Mouse (Mus musculus): ENCODE results near the gene Fig4. TPM values are rescaled to one million over a fixed set of nuclear protein-coding genes. Genes with fewer than 3 reads are reported as not detected.

Fig4 gene
- polyA plus RNA-seq, 1 experiment from 2014 or later = 17.2 TPM

DNA sequence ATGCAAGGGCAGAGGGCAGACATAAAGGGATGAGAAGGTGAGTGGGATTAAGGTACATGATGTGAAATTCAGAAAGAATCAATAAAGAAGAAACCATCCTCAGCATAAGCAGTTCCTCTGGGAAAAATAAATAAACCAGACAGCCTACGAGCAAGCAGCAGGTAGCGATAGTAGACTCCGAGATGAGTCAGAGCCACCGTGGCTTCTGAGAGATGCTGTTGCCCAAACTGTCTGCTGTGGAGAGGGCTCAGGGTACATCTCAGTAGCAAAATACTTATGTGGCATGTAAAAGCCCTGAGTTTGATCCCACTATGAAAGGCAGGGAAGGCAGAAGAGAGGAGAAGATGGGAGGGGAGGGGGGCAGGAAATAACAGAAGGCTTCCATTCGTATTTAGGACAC is 56.9 kb downstream of the Fig4 start:
- Histone ChIP-seq H3K4me1 (ENCODE audit: control insufficient read depth, insufficient read depth, low read length) (no peaks in the 10 kb centered on the region), H3K9ac (ENCODE audit: low read depth, low read length) (no peak overlapping the region), H3K36me3 (ENCODE audit: control insufficient read depth, insufficient read depth, low read length) (no peaks in the 10 kb centered on the region), H3K4me3 (ENCODE audit: low read length) (no peak overlapping the region), H3K27me3 (replicated peaks; ENCODE audit: control insufficient read depth, insufficient read depth, low read length) (no peaks in the 10 kb centered on the region), H3K9me3 (ENCODE audit: control insufficient read depth, low read length) (no peaks in the 10 kb centered on the region), H3K27ac (ENCODE audit: low read length) (no peak overlapping the region), H3K4me2 (ENCODE audit: low read depth, low read length) (no peak overlapping the region)
- no peak for ATAC-seq
- WGBS = 60% methylated on average over 5 of the region's 5 CpGs

DNA sequence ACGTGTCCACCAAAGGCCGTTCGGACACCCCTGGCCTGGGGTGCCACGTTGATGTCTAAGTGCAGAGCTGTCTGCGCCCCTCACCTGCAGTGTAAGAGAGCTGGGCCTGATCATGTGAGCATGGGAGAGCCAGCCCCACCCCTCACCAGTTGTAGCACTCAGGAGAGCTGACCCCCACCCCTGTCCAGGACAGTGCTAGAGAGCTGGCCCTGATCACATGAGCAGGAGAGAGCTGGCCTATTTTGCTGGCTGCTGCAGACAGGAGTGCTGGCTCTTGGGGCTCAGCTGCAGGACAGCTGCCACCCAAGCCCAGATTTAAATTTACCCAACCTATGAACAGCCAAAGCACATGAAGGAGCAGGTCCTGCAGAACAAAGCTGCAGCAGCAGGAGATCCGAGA is 57.6 kb downstream of the Fig4 start:
- no peak for ATAC-seq
- WGBS = 86% methylated on average over 6 of the region's 6 CpGs
- Histone ChIP-seq H3K9me3 (ENCODE audit: control insufficient read depth, low read length) (no peaks in the 10 kb centered on the region), H3K36me3 (ENCODE audit: control insufficient read depth, insufficient read depth, low read length) (no peaks in the 10 kb centered on the region), H3K4me3 (ENCODE audit: low read length) (no peak overlapping the region), H3K9ac (ENCODE audit: low read depth, low read length) (no peak overlapping the region), H3K27me3 (replicated peaks; ENCODE audit: control insufficient read depth, insufficient read depth, low read length) (no peaks in the 10 kb centered on the region), H3K27ac (ENCODE audit: low read length) (no peak overlapping the region), H3K4me2 (ENCODE audit: low read depth, low read length) (no peak overlapping the region), H3K4me1 (ENCODE audit: control insufficient read depth, insufficient read depth, low read length) (no peaks in the 10 kb centered on the region)

DNA sequence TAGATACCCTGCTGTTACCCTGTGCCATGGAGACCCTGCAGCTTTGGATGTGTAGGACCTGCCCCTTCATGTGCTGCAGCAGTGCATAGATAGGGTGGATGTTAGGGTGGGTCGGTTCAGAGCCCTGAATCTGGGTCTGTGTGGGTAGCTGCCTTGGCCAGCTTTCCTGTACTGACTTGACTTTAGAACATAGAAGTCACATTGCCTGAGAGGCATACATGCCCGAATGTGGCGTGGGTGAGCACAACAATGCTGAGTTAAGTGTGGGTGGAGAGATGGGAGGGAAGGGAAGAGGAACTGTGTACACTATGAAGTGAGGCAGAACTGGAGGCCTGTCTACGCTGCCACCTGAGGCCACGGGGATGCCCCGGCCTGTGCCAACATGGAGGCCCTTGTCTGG is 58.0 kb downstream of the Fig4 start:
- no peak for ATAC-seq
- Histone ChIP-seq H3K27me3 (replicated peaks; ENCODE audit: control insufficient read depth, insufficient read depth, low read length) (no peaks in the 10 kb centered on the region), H3K27ac (ENCODE audit: low read length) (no peak overlapping the region), H3K4me3 (ENCODE audit: low read length) (no peak overlapping the region), H3K4me2 (ENCODE audit: low read depth, low read length) (no peak overlapping the region), H3K9ac (ENCODE audit: low read depth, low read length) (no peak overlapping the region), H3K4me1 (ENCODE audit: control insufficient read depth, insufficient read depth, low read length) (no peaks in the 10 kb centered on the region), H3K36me3 (ENCODE audit: control insufficient read depth, insufficient read depth, low read length) (no peaks in the 10 kb centered on the region), H3K9me3 (ENCODE audit: control insufficient read depth, low read length) (no peaks in the 10 kb centered on the region)
- 87% methylated on average over 6 of the region's 6 CpGs for WGBS

DNA sequence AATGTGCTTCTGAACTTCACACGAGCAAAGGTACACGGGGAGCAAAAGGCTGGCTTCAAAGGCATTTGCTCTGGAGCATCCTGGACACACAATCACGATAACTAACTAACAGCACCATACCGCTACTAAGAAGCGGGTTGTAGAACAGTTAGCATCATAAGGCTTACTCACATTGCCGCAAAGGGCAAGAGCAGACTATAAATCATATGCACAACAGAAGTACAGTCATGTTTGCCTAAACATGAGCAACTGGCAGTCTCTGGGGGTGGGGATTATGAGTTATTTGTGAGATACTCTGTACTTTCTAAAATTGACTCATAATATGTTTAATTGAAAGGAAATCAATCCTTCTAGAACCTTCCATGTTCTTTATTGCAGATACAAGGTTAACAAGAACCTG is 59.1 kb downstream of the Fig4 start:
- Histone ChIP-seq H3K4me3 (ENCODE audit: low read length) (no peak overlapping the region), H3K9ac (ENCODE audit: low read depth, low read length) (no peak overlapping the region), H3K4me2 (ENCODE audit: low read depth, low read length) (no peak overlapping the region), H3K4me1 (ENCODE audit: control insufficient read depth, insufficient read depth, low read length) (no peaks in the 10 kb centered on the region), H3K27ac (ENCODE audit: low read length) (no peak overlapping the region), H3K27me3 (replicated peaks; ENCODE audit: control insufficient read depth, insufficient read depth, low read length) (no peaks in the 10 kb centered on the region), H3K36me3 (ENCODE audit: control insufficient read depth, insufficient read depth, low read length) (no peaks in the 10 kb centered on the region), H3K9me3 (ENCODE audit: control insufficient read depth, low read length) (no peaks in the 10 kb centered on the region)
- no peak for ATAC-seq
- WGBS = 91% methylated on average over 6 of the region's 6 CpGs

DNA sequence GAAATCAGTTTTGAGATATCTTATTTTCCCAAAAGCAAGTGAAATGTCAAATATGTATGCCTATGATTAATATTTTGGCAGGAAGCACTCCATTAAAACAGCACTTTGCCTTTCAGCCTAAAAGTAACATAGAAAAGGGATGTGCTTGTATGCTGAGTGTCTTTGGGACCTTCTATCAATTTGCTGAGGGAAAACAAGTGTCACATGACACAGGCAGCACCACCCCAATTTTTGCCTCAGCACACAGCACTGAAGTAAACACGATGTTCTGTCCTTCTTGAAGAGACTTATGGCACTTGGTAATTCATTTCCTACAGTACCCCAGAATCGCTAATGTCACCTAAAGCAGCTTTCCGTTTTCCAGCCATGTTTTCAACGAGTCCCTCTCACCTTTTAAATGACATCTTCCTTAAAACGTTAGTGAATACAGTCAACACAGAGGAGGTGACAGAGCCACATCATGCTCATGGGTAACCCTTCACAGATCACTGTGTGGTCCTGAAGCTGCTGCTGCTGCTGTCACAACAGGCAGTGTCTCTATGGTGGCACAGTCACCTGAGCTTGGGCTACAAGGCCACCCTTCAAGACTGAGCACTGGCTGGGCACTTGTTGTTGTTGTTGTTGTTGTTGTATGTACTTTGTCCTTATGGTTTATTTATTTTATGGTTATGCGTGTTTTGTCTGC is 61.4 kb downstream of the Fig4 start:
- no peaks in the 10 kb centered on the region for H3K9me3 ChIP-seq (ENCODE audit: control insufficient read depth, low read length)
- H3K4me2 ChIP-seq (ENCODE audit: low read depth, low read length) = no peak overlapping the region
- no peaks in the 10 kb centered on the region for H3K36me3 ChIP-seq (ENCODE audit: control insufficient read depth, insufficient read depth, low read length)
- H3K4me3 ChIP-seq (ENCODE audit: low read length) = no peak overlapping the region
- no peaks in the 10 kb centered on the region for H3K4me1 ChIP-seq (ENCODE audit: control insufficient read depth, insufficient read depth, low read length)
- 77% methylated on average over 6 of the region's 6 CpGs for WGBS
- H3K27ac ChIP-seq (ENCODE audit: low read length) = no peak overlapping the region
- no peak for ATAC-seq
- H3K9ac ChIP-seq (ENCODE audit: low read depth, low read length) = no peak overlapping the region
- H3K27me3 ChIP-seq (replicated peaks; ENCODE audit: control insufficient read depth, insufficient read depth, low read length) = no peaks in the 10 kb centered on the region

DNA sequence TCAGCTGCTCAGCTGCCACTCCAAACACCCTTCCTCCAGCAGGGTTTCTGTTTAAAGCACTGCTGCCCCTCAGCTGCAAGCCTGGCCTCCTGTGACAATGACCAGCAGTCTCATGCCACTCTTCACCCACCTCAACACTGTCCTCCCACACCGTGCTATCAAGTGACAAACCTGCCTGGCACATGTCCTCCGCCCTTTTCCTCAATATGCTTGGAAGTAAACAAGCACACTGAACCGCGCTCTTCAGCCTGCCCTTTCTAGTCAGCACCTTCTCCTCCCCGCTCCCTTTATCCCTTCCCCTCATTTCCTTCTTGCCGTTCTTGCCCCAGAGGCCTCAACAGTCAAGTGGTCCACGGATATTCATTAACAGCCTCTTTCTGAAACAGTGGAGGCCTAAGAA is 62.0 kb downstream of the Fig4 start:
- Histone ChIP-seq H3K9ac (ENCODE audit: low read depth, low read length) (no peak overlapping the region), H3K4me3 (ENCODE audit: low read length) (no peak overlapping the region), H3K4me2 (ENCODE audit: low read depth, low read length) (no peak overlapping the region), H3K36me3 (ENCODE audit: control insufficient read depth, insufficient read depth, low read length) (no peaks in the 10 kb centered on the region), H3K9me3 (ENCODE audit: control insufficient read depth, low read length) (no peaks in the 10 kb centered on the region), H3K27ac (ENCODE audit: low read length) (no peak overlapping the region), H3K27me3 (replicated peaks; ENCODE audit: control insufficient read depth, insufficient read depth, low read length) (no peaks in the 10 kb centered on the region), H3K4me1 (ENCODE audit: control insufficient read depth, insufficient read depth, low read length) (no peaks in the 10 kb centered on the region)
- no peak for ATAC-seq
- WGBS = 41% methylated on average over 7 of the region's 7 CpGs

DNA sequence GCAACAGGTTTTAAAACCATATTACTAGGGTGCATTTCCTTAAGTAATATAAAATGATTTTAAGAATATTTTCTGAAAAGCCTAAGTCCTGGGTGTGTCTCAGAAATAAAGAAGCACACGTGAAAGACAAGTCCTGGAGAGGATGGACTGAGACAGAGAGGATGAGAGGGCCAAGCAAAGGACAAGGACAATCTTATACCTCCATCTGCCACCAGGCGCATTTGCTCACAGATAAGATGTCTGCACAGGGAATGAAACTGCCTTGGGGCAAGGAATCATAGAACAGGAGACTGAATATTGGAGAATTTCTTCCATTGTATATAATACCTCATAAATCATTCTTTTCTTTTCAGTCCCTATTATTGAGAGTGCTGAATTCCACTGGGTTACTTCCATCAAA is 67.0 kb downstream of the Fig4 start:
- H3K4me2 ChIP-seq (ENCODE audit: low read depth, low read length) = no peak overlapping the region
- no peaks in the 10 kb centered on the region for H3K4me1 ChIP-seq (ENCODE audit: control insufficient read depth, insufficient read depth, low read length)
- H3K9ac ChIP-seq (ENCODE audit: low read depth, low read length) = no peak overlapping the region
- no peaks in the 10 kb centered on the region for H3K9me3 ChIP-seq (ENCODE audit: control insufficient read depth, low read length)
- WGBS = 83% methylated on average over 2 of the region's 2 CpGs
- H3K27me3 ChIP-seq (replicated peaks; ENCODE audit: control insufficient read depth, insufficient read depth, low read length) = no peaks in the 10 kb centered on the region
- H3K36me3 ChIP-seq (ENCODE audit: control insufficient read depth, insufficient read depth, low read length) = no peaks in the 10 kb centered on the region
- H3K4me3 ChIP-seq (ENCODE audit: low read length) = no peak overlapping the region
- no peak for ATAC-seq
- no peak overlapping the region for H3K27ac ChIP-seq (ENCODE audit: low read length)

DNA sequence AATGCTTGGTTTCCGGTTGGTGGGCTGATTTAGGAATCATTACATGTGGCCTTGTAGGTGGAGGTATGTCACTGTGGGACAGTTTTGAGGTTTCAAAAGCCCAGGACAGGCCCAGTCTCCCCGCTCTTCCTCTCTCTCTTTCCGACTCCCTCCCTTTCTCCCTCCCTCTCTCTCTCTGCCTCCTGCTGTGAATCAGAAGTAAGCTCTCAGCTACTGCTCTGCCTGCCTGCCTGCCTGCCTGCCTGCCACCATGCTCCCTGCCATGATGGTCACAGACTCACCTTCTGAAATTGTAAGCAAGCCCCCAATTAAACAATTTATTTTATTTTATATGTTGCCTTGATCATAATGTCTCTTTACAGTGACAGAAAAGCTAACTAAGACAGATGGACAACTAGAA is 67.5 kb downstream of the Fig4 start:
- Histone ChIP-seq H3K9ac (ENCODE audit: low read depth, low read length) (no peak overlapping the region), H3K4me2 (ENCODE audit: low read depth, low read length) (no peak overlapping the region), H3K27me3 (replicated peaks; ENCODE audit: control insufficient read depth, insufficient read depth, low read length) (no peaks in the 10 kb centered on the region), H3K4me3 (ENCODE audit: low read length) (no peak overlapping the region), H3K36me3 (ENCODE audit: control insufficient read depth, insufficient read depth, low read length) (no peaks in the 10 kb centered on the region), H3K27ac (ENCODE audit: low read length) (no peak overlapping the region), H3K4me1 (ENCODE audit: control insufficient read depth, insufficient read depth, low read length) (no peaks in the 10 kb centered on the region), H3K9me3 (ENCODE audit: control insufficient read depth, low read length) (no peaks in the 10 kb centered on the region)
- ATAC-seq = no peak
- WGBS = 96% methylated on average over 3 of the region's 3 CpGs

DNA sequence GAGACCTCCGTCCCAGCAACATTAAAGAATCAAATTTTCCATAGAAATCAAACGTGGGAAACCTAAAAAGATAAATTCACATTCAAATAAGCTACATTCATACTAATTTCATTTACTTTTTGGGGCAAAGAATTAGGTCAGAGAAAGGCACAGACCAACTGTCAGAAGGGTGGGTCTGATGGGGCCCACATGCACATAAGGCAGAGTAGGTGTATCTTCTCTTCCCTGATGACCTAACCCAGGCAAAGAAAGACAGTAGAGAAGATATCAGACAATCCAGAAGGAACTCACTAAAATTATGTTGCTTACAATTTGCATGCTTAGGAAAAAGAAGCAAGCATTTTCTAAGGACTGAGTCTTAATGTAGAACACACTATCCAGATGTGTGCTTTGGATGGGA is 67.9 kb downstream of the Fig4 start:
- Histone ChIP-seq H3K4me3 (ENCODE audit: low read length) (no peak overlapping the region), H3K9me3 (ENCODE audit: control insufficient read depth, low read length) (no peaks in the 10 kb centered on the region), H3K9ac (ENCODE audit: low read depth, low read length) (no peak overlapping the region), H3K4me2 (ENCODE audit: low read depth, low read length) (no peak overlapping the region), H3K4me1 (ENCODE audit: control insufficient read depth, insufficient read depth, low read length) (no peaks in the 10 kb centered on the region), H3K27ac (ENCODE audit: low read length) (no peak overlapping the region), H3K36me3 (ENCODE audit: control insufficient read depth, insufficient read depth, low read length) (no peaks in the 10 kb centered on the region), H3K27me3 (replicated peaks; ENCODE audit: control insufficient read depth, insufficient read depth, low read length) (no peaks in the 10 kb centered on the region)
- ATAC-seq = no peak
- WGBS = 94% methylated on average over 2 of the region's 2 CpGs

DNA sequence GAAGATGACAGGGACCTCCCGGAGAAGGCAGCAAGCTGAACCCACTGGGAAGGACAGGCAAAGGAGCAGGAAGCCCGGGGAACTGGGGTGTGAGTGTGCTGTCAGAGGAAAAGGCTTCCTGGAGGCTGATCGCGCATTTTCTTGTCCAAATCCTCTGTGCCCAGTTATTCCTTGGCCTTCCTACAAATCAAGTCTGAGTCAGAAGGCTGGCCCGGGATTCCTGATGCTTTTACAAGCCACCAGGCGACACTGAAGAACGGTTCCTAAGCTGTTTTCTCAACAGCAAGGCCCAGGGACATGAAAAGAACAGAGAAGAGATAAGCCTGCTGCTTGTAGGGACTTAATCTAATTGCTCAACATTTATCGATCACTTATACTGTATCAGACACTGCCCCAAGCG is 68.5 kb downstream of the Fig4 start:
- WGBS = 70% methylated on average over 9 of the region's 9 CpGs
- ATAC-seq = no peak
- H3K27ac ChIP-seq (ENCODE audit: low read length) = no peak overlapping the region

More for the DNA sequence above, 68.5 kb downstream of the Fig4 start:
- Histone ChIP-seq H3K36me3 (ENCODE audit: control insufficient read depth, insufficient read depth, low read length) (no peaks in the 10 kb centered on the region), H3K4me2 (ENCODE audit: low read depth, low read length) (no peak overlapping the region), H3K4me3 (ENCODE audit: low read length) (no peak overlapping the region), H3K27me3 (replicated peaks; ENCODE audit: control insufficient read depth, insufficient read depth, low read length) (no peaks in the 10 kb centered on the region), H3K9ac (ENCODE audit: low read depth, low read length) (no peak overlapping the region), H3K4me1 (ENCODE audit: control insufficient read depth, insufficient read depth, low read length) (no peaks in the 10 kb centered on the region), H3K9me3 (ENCODE audit: control insufficient read depth, low read length) (no peaks in the 10 kb centered on the region)
